Mouse (Mus musculus) adipocyte (in vitro differentiated cells): ENCODE measurements at regions not wholly inside any gene's neighbourhood (a gene's known extent, or its start where the extent isn't known, plus 50 kb on each side); places are given as distances from the start of the nearest gene placed in this dataset.
A peak's percentile ranks its signal among the peaks of the same experiment; 100 is the strongest.

Source experiments
- DNase-seq: peaks from one replicate; pipeline ENCODE4 v3.0.0-alpha.2; 2016; ENCODE audit warnings: low spot score

DNA sequence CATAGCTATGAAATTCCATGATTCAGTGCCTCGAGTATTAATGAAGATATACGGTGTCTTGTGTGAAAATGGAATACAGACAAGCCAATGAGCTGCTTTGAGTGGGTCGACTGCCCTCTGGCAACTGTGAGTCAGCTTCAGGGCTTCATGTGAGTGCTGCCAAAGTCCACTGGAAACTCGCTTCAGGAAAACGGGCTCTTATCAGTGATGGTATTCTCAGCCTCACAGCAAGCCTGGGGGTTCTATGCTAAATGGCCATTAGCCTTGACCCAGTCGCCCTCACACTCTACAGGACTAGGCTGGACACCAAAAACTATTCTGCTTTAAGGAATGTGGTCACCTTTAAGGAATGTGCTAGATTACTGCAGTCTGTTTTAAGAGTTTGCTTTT is 477.8 kb downstream of the Efnb2 start:
- DNase-seq: no peak

DNA sequence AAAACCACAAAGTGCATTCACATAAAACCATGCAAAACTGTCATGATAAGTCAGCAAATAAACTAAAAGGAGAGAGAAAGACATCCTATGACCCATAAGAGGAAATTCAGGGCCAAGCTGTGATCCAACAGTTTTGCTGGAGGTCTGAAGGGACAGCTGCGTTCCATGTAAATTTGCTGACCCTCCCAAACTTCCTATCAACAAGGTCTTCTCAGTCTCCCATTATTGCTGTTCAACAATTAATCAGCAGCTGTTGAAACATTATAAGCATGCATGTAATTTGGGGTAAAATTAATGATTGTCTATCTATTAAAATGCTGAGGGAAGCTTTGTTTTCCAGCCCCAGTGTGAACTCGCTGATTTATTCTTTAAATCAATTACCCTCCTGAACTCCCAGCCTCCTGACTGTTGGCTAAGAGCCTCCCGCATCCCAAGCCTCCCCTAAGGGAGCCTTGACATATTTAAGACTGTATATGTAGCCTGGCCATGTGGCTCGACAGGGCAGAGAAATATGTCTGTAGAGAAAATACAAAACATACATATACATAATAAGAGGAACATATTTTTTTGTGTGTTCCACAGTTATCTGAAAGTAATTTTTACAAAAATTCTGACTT is 478.3 kb downstream of the Efnb2 start:
- DNase-seq: no peak

DNA sequence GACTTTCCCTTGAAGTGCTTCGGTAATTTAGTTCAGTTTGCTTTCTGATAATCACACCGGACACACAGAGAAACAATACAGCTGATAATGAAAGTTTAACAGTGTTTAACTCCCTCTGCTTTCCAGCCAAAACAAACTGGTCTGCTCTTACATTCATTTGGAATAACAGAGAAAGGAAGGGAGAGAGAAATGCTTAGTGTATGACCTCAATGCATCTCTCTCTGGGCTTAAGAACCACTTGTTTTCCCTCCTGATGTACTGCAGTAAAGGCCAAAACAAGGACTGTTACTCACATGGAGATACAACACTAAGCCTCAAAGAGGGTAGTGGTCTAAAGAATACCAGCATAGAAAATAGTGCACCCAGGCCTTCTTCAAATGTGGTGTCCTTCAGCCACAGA is 478.9 kb downstream of the Efnb2 start:
- DNase-seq: no peak

DNA sequence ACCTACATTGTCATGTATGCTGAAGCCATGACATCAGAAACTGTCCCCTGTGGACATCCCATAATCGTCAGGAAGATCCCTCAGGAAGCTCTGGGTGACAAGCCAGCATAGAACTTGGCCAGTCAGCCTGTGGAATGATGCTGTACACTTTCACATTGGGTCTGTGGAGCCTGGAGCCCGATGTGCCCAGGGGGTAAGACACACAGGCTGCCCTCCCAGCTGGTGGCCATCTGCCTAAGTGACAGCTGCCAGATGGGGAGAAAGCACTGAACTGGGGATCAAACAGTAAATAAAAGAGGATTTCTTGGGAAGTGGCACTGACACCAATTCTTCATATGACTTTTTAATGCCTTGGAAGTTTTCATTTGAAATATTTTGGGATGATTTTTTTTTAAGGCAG is 486.8 kb downstream of the Efnb2 start:
- no peak for DNase-seq

DNA sequence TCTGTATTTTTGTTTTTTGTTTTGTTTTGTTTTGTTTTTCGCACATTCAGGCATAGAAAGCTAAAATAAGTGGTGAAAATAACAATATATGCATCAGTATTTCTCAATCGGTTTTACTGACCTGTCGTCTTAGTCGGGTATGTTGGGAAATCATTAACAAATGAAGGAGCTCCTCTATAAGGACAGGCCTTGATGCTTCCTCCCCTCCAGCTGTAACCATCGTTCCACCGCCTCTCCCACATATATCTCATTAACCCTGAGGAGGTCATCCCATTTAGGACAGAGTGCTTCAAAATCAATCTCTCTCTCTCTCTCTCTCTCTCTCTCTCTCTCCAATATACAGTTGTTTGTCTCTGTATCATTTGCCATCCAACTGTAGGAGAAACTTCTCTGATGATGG is 492.4 kb downstream of the Efnb2 start:
- no peak for DNase-seq

DNA sequence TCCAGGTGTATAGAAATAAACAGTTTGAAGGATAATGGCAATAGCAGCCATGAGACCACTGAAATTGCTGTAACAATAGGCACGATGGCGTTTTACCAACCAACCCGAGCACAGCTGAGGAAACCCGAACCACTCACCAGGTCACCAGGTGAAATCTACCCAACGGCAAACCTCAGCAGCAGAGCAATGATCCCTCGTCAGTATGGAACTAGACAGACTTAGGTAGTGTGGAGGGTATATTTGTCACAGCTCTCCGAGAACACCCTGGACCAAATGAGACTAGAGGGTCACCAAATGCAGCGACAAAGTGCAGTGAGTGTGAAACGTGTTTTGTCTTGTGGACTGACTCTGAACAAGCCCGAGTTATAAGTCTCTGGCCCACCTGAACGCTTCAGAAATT is 492.8 kb downstream of the Efnb2 start:
- no peak for DNase-seq

DNA sequence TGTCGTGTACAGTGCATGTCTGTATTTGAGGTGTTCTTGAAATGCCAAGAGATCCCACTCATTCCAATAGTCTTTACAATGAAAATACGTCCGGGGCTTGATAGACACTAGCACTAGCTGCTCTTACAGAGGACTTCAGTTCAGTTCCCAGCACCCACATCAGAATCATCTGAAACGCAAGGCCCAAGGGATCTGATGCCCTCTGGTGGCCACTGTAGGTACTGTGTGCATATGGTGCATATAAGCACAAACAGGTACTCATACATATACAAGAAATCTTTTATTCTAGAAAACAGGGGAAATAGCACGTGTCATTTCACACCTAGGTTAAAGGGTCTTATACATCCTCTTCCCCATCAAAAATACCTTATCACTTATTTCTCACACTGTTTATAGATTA is 513.5 kb downstream of the Efnb2 start:
- no peak for DNase-seq

DNA sequence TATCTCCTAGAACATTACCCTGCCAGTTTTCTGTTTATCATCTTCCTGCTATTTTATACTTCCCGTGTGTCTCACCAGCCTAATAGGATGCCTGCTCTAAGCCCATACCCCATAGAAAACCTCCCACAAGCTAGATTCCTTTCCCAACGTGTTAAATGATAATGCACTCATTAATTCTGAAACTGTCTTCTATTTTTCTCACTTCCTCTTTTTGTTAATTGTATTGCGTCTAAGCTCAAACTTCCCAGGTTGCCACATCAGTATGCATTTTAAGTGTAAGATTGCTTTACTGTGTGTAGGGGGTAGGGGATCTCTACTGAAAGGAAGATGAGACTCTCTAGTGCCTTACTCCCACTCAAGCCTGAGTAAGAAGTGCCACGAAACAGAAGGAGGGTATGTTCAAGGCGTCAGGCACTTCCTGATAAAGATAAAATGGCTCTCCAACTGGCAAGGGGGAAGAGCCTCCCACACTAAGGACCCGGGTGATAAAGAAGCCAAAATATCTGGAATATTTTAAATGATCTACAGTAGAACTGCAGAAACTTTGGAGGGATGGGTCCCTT is 518.0 kb downstream of the Efnb2 start:
- DNase-seq: no peak

DNA sequence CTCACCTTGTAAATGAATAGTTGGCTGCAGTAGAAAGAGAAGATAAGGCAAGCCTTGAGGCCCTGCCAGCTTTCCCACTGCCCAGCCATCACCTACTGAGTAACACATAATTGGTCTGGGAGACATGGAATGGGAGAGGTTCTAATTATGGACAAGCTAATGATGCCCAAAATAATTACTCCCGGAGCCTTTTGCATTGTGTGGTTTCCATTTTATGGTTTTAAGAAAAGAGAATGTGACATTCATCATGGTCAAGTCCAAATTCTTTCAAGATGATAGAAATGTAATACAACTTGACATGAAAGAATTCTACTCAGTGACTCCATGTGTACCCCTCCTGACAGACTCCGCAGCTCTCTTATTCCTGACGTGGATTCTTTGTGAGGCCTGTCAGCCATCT is 518.6 kb downstream of the Efnb2 start:
- DNase-seq: no peak

DNA sequence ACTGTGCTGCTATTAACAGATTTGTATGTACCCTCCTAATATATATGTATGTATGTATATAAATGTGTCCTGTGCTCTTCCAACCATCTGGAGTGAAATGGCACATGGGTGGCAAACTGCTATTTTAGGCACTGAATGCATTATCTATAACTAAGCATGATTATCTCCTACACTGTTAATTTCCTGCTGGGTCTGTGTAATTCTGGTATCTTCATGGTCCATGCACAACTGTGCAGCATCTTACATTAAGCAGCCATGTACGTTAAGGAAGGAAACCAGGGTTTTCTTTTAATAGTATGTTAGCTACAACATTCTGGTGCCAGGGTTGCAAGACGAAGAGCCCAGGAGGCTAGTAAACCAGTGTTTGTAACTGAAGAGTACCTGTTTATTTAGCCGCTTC is 521.3 kb downstream of the Efnb2 start:
- DNase-seq: no peak

DNA sequence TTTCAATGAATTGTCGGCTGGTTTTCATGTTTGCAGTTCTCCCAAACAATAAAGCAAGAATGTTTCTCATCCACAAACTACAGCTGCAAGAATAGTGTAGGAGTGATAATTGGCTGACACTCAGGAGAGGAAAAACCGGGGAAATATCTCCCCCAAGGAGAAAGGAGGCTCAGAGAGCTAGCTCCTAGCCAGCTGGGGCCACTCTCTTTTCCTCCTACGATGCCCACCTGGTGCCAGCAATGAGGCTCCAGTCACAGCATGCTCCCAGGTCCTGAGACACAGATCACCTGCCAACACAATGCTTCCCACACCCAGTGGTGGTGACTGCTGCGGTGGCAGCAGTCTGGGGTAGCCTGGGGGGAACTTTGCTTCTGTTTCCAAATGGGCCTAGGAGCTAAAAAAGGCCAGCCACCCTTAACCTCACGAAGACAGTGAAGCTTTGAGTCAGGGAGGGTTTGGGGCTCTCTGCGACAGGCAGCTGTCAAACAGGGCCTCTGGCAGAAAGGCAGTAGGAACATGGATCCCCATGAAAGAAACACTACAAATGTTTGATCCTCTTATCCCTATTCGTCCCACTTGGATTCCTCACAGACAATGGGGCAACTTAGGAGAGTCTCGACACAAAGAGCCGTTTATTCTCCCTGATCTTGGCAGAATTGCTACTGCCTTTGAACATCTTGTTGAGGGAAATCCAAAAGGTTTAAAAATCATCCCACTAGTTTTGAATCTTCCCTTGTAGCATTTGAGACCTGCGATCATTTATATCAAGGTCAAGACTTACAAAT is 527.8 kb downstream of the Efnb2 start:
- DNase-seq: no peak

DNA sequence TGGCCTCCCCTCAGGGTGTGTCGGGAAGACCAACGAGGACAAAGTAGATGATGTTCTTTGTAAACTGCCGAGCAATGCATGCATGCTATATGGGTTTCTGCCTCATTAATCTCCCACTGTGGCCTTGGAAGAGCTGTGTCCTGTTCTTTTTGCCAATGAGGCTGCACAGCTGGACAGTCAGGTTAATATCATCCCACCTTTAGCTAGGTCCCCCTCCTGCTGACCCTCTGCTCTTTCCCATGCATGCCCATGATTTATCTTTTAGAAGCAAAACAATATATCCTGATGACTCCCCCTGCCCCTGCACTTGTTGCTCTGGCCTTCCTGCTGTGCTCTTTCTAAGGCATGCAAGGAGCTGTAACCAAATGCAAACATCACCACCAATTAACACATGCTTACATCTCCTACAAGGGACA is 529.1 kb downstream of the Efnb2 start:
- no peak for DNase-seq

DNA sequence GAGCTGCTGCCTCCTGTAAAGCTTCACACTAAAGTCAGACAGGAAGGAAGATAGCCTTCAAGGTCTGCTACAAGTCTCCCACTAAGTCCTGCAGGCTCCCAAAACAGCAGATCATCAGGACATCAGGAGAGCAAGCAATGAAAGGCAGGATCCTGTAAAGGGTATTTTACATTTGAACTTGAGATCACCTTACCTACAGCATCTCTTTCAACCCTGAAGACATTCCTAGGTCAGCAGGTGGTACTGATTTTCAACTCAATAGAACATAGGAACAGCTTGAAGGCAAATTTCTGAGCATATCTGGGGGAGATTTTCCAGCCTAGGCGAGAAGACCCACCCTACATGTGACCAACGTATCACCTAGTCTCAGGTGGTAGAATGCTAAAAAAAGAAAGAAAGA is 530.2 kb downstream of the Efnb2 start:
- DNase-seq: no peak

DNA sequence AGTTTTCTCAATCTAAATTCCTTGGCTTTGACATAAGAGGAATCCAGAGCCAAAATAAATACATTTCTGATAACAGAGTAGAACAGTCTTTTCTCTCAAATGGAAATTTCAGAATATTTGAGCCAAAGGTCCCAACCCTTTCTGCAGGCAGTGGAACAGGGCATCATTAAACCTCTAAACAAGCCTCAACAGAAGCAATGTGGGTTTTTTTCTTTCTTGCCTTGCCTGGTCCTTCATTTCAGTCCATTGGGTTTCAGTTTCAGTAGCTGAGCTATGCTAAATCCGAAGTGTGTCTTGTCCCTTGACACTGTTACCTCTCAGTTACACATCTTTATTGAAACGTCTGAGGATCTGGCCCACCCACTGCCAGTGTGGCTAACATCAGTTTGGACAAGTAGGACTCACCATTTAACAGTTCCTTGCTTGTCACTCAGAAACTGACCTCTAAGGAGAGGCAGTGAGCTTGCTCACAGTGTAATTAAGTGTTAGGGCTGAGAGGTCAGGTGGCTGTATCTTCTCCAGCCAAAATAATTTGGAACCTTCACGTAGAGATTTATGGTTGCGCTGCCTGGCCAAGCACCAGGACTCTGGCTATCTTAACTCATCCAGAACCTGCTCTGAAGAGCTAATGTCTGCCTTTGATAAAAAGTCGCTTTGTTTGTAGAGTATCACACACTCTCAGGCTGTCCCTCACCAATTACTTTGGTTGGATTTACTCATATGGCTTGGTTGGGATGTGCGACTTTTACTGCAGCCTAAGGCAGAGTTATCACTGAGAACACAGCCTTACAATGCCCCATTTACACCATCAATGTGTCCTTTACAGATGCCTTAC is 545.2 kb downstream of the Efnb2 start:
- DNase-seq: peak; percentile 28

DNA sequence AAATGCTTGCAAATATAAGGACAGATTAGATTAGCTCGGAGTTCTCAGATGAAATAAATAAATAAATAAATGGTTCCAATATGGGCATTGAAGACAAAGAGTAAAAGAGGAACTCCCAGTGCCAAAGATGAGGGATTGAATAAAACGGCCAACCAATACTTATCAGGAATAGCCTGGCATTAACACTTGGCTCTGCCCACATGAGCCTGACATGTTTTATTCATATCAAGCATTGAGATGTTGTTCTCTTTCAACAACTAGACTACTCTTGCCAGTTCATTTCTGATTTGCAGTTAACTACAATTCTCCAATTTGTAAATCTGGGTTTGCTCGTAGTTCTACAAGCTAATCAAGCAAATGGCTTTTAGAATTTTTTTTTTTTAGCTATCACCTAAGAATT is 546.4 kb downstream of the Efnb2 start:
- no peak for DNase-seq

DNA sequence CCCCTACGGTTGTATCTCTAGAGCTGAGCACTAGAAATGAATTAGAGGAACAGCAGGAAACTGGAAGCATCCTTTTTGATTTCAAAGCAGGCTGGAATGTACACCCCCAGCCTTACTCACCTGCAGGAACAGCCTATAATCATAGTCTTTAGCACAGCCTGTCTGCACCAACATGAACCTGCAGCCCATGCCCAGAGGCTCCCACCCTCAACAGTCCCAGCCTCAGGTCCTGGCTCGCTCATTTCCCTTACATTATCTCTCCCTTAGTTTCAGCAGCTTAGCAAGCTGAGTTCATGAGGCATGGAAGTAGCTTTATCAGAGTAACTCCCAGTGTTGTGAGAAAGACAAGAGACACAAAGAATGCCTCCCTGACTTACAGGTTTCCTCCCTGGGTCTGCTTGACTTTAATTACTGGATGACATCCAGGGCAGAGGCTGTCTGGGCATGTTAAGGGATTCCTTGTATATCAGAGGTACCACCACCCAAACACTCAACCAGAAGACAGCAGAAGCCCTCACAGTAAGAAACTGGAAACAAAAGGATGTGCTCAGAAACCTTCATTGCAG is 551.2 kb downstream of the Efnb2 start:
- DNase-seq: no peak

DNA sequence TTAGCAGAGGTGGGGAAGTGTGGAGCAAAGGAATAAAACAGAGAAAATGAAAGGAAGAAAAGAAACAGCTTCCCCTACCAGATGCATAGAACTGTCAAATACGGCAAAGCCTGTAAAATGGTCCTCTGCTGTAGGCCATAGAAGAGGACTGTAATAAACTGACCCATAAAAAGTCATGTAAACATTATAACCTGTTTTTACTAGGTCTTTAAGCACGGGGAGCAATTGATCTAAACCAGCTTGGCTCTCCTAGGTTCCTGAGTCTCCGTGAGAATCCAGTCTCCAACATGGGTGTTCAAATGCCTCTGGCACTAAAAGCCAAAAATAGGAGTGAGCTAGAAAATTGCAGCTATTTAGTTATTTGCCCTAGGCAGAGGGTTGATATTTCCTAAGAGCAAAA is 557.5 kb downstream of the Efnb2 start:
- DNase-seq: no peak

DNA sequence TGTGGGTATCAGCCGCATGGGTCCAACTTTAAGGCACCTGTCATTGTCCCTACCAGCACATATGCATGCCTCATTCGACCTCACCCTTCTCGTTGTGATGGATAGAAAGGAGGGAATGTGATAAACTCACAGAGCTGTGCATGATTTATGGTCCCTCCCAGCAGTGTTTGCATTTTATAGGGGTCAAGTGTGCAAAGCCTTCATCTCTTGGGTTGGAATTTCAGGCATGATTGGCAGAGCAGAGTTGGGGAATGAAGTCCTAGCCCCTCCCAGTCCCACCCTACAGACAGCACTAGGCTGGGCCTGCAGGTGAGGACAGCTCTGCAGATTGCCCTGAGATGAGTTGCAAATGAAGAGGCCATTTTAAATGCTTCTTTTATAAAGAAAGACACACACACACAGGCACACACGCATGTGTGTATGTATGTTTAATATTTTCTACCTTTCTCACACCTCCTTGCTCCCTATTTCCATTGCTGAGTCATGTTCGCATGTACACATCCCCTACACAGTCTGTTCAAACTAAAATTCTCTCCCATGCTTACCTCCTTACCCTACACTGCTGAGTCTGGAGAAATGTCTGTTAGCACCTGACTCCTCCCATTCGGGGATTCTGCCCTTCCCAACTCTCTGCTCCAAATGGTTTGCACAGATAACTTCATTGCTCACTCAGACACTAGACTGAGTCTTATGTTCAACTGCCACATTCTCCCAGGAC is 558.9 kb downstream of the Efnb2 start:
- DNase-seq: no peak

DNA sequence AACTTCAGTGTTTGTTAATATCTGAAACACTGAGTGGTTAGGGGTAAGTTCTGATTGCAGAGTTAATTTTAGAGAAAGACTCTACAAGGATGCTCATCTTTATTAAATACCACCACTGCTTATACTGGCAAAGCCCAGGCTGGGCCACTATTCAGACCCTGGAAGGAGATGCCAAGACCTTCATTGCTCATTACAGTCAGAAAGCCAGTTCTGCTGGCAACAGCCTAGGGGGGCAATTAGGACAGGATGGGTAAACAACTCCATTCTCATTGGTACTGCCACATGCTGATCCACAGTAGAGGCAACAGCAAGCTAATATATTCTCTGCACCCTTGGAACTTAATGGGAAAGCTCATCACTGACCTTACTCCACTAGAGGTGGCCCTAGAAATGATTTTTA is 568.5 kb downstream of the Efnb2 start:
- DNase-seq: no peak

DNA sequence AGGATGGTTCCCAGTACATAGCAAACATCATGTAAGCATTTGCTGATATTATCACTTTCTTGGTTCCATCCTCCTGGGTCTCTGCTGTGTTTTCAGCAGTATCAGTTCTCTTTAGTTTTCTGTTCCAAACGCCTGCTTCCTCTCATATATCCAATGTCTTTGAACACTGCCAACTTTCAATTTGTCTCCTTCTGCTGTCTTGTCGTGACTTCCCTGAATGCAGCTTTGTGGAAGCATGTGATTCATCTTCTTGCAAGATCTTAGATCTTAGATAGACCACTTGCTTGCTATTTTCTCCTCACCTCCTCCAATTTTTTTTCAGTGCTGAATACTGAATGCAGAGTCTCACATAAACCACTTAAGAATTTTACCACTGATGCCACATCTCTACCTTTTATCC is 576.4 kb downstream of the Efnb2 start:
- no peak for DNase-seq

DNA sequence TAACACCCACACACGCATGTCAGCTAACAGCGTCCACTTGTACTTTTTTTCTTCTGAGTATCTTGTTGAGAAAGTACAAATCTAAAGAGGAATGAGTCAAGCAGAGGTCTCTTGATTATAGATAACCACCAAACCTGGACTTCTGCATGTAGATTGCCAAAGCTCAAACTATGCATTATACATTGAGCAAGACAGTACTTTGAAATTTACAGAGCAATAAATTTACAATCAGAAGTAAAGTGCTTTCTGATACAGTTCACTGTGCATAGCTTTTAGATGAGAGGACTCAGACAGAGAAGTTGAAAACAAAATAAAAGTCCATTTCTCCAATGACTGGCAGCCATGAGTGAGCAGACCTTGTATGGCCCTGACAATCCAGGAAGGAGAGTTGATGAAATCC is 597.0 kb downstream of the Efnb2 start:
- DNase-seq: no peak
